ENCODE assay signal across 9 mouse cellular contexts in the genomic region with DNA sequence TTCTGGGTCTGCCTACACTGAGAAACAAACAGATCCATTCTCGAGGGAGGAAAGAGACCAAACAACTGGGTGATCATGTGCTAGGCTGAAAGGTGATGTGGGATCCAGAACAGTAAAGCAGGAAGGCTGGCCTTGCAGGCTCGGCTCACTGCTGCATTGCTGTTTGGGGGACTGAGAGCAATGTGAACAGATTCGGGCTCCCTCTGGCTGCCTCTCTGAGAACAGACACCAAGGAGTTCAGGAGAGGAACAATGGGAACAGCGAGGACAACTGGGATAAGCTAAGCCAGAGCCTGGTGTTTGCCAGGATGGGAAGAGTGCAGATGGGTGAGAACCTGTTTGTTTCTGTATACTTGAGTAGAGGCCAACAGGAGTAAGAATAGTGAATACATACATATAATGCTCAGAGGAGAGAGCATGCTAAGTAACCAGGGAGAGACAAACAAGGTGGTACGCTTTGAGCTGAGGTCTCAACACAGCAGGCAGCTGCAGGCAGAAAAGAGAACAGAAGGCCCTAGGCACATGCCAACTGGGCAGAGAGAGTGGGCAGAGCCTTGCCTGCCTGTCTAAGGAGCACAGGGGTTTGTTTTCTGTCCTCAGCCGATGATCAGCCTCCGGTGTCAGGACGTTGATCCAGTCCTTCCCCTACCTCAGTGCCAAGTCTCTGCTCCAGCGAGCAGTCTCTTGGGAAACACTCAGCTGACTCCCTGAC. TPM values are rescaled to one million over a fixed set of nuclear protein-coding genes. Genes with fewer than 3 reads are reported as not detected.
DNase-seq lines count a peak whose midpoint lies in the region; ATAC-seq and TF ChIP-seq lines count a peak whose summit lies in the region.
"Had no signal": no experiment of that assay in that cellular context is flagged by ENCODE, and none has a peak within 500 bp of the region (broad histone marks: within the 10 kb centered on the region; RNA-seq: fewer than 3 reads in every experiment).

No protein-coding gene starts in this region.

- H3K4me3 ChIP-seq in heart, postnatal 0 days (ENCODE audit: low read depth, low read length) = no peak overlapping the region
- no peak overlapping the region for H3K4me3 ChIP-seq in forebrain, embryonic 12.5 days (replicated peaks)
- no peak overlapping the region for H3K4me3 ChIP-seq in intestine, embryonic 16.5 days (ENCODE audit: low read length)
- H3K4me3 ChIP-seq in liver, postnatal 0 days (ENCODE audit: low read depth, low read length) = no peak overlapping the region
- no peak overlapping the region for H3K4me3 ChIP-seq in stomach, embryonic 14.5 days (ENCODE audit: low read depth, low read length)

- peak; percentile 58 for ATAC-seq in heart, postnatal 0 days (ENCODE audit: insufficient read depth, low read depth)
- ATAC-seq in forebrain, embryonic 12.5 days (ENCODE audit: low FRiP score) = peak; percentile 69
- ATAC-seq in intestine, embryonic 16.5 days = 0 out of 2 replicates have a peak, but pooled peaks have one; percentile 26
- no peak for ATAC-seq in liver, postnatal 0 days
- ATAC-seq in stomach, embryonic 14.5 days (ENCODE audit: insufficient number of reproducible peaks, insufficient read depth, low FRiP score, low read depth) = 0 out of 2 replicates have a peak, but pooled peaks have one; percentile 67

- TF ChIP-seq EP300 in heart, postnatal 0 days (IDR thresholded peaks at IDR 0.05; ENCODE audit: low read depth) = no peak
- no peak for TF ChIP-seq EP300 in liver, postnatal 0 days (IDR thresholded peaks at IDR 0.05; ENCODE audit: low read depth)

- no peak overlapping the region for H3K27ac ChIP-seq in heart, postnatal 0 days (ENCODE audit: low read depth)
- H3K27ac ChIP-seq in forebrain, embryonic 12.5 days = peak overlapping the region; percentile 25; the same call in 1 of the 2 replicates
- H3K27ac ChIP-seq in intestine, embryonic 16.5 days (ENCODE audit: low read length) = no peak overlapping the region
- H3K27ac ChIP-seq in liver, postnatal 0 days (ENCODE audit: low read depth) = no peak overlapping the region
- H3K27ac ChIP-seq in stomach, embryonic 14.5 days (ENCODE audit: low read length) = no peak overlapping the region
- H3K27ac ChIP-seq: macrophage had no signal

- no peak for DNase-seq in heart, postnatal 0 days (ENCODE audit: low spot score)
- no peak for DNase-seq in heart, adult 8-10 months (ENCODE audit: low spot score)
- DNase-seq in ZHBTc4 (ENCODE audit: low read depth, low spot score) = peak; percentile 52
- no peak for DNase-seq in liver, postnatal 0 days
- no peak for DNase-seq in spleen, postnatal 14 days (ENCODE audit: low spot score in 2 of 2)

- H3K27me3 ChIP-seq in heart, postnatal 0 days (ENCODE audit: control insufficient read depth, insufficient read depth, low read length) = no peaks in the 10 kb centered on the region
- H3K27me3 ChIP-seq in forebrain, embryonic 12.5 days = no peaks in the 10 kb centered on the region
- H3K27me3 ChIP-seq in intestine, embryonic 16.5 days (replicated peaks; ENCODE audit: control insufficient read depth, insufficient read depth, low read length) = no peaks in the 10 kb centered on the region
- no peaks in the 10 kb centered on the region for H3K27me3 ChIP-seq in liver, postnatal 0 days (ENCODE audit: insufficient read depth, low read length)
- no peaks in the 10 kb centered on the region for H3K27me3 ChIP-seq in stomach, embryonic 14.5 days (ENCODE audit: control insufficient read depth, insufficient read depth, low read length)

- no peaks in the 10 kb centered on the region for H3K4me1 ChIP-seq in heart, postnatal 0 days (ENCODE audit: control insufficient read depth, insufficient read depth)
- H3K4me1 ChIP-seq in forebrain, embryonic 12.5 days = peaks cover 5% of the 10 kb centered on the region
- no peaks in the 10 kb centered on the region for H3K4me1 ChIP-seq in intestine, embryonic 16.5 days (ENCODE audit: control insufficient read depth, insufficient read depth, low read length)
- no peaks in the 10 kb centered on the region for H3K4me1 ChIP-seq in liver, postnatal 0 days (ENCODE audit: insufficient read depth)
- no peaks in the 10 kb centered on the region for H3K4me1 ChIP-seq in stomach, embryonic 14.5 days (ENCODE audit: control insufficient read depth, insufficient read depth, low read length)

- H3K36me3 ChIP-seq in heart, postnatal 0 days (replicated peaks; ENCODE audit: control insufficient read depth, insufficient read depth, low read length) = peaks cover 33% of the 10 kb centered on the region
- H3K36me3 ChIP-seq in forebrain, embryonic 12.5 days (replicated peaks) = peaks cover 49% of the 10 kb centered on the region
- no peaks in the 10 kb centered on the region; the same call in 1 of the 2 replicates for H3K36me3 ChIP-seq in intestine, embryonic 16.5 days (ENCODE audit: control insufficient read depth, insufficient read depth, low read length)
- peaks cover 15% of the 10 kb centered on the region for H3K36me3 ChIP-seq in liver, postnatal 0 days (replicated peaks; ENCODE audit: insufficient read depth, low read length)
- H3K36me3 ChIP-seq in stomach, embryonic 14.5 days (ENCODE audit: control insufficient read depth, insufficient read depth, low read length) = peaks cover 25% of the 10 kb centered on the region; the same call in 1 of the 2 replicates

- no peak overlapping the region for H3K9ac ChIP-seq in heart, postnatal 0 days (replicated peaks; ENCODE audit: low read depth, low read length)
- no peak overlapping the region for H3K9ac ChIP-seq in forebrain, embryonic 12.5 days
- no peak overlapping the region for H3K9ac ChIP-seq in intestine, embryonic 16.5 days (ENCODE audit: low read depth, low read length)
- no peak overlapping the region for H3K9ac ChIP-seq in liver, postnatal 0 days (replicated peaks)
- H3K9ac ChIP-seq in stomach, embryonic 14.5 days (replicated peaks; ENCODE audit: low read depth, low read length) = no peak overlapping the region

- H3K9me3 ChIP-seq in heart, postnatal 0 days (replicated peaks; ENCODE audit: control insufficient read depth, low read length) = no peaks in the 10 kb centered on the region
- H3K9me3 ChIP-seq in forebrain, embryonic 12.5 days = no peaks in the 10 kb centered on the region
- H3K9me3 ChIP-seq in intestine, embryonic 16.5 days (ENCODE audit: control insufficient read depth, low read length) = no peaks in the 10 kb centered on the region
- no peaks in the 10 kb centered on the region for H3K9me3 ChIP-seq in liver, postnatal 0 days (ENCODE audit: low read length)
- no peaks in the 10 kb centered on the region for H3K9me3 ChIP-seq in stomach, embryonic 14.5 days (ENCODE audit: control insufficient read depth, low read depth, low read length)

- WGBS in heart, postnatal 0 days = 62% methylated on average over 9 of the region's 9 CpGs
- WGBS in forebrain, embryonic 12.5 days = 65% methylated on average over 9 of the region's 9 CpGs
- 61% methylated on average over 9 of the region's 9 CpGs for WGBS in intestine, embryonic 16.5 days
- WGBS in liver, postnatal 0 days (ENCODE audit: insufficient replicate concordance) = 76% methylated on average over 9 of the region's 9 CpGs
- 72% methylated on average over 9 of the region's 9 CpGs for WGBS in stomach, embryonic 14.5 days

- peak; percentile 49 for TF ChIP-seq CTCF in heart, postnatal 0 days (IDR thresholded peaks at IDR 0.05; ENCODE audit: low read depth)
- peak; percentile 38 for TF ChIP-seq CTCF in liver, postnatal 0 days (IDR thresholded peaks at IDR 0.05; ENCODE audit: low read depth)

- H3K4me2 ChIP-seq in heart, postnatal 0 days (ENCODE audit: low read depth, low read length) = no peak overlapping the region
- H3K4me2 ChIP-seq in forebrain, embryonic 12.5 days = no peak overlapping the region
- no peak overlapping the region for H3K4me2 ChIP-seq in intestine, embryonic 16.5 days (ENCODE audit: low read depth, low read length)
- H3K4me2 ChIP-seq in liver, postnatal 0 days (ENCODE audit: low read depth, low read length) = no peak overlapping the region
- H3K4me2 ChIP-seq in stomach, embryonic 14.5 days (replicated peaks; ENCODE audit: low read depth, low read length) = no peak overlapping the region

RNA-seq across cellular contexts. Expression of a gene that starts 8.0 kb away (rescaled TPM):
- 4.7 and 6.1 TPM in 2 replicates for total RNA-seq in heart, postnatal 0 days (2014; rRNA removed; ENCODE audit: low replicate concordance)
- 2.8 TPM in 2 replicates for polyA plus RNA-seq in heart, postnatal 0 days (2015; fragmentation: Nextera tagmentation; extraction: Ambion mirVana)
- 1 to 10 TPM; 4.4 to 5.5 (median 5.0) TPM for total RNA-seq in heart, adult 8-10 months (2022)
- polyA plus RNA-seq in forebrain, embryonic 12.5 days (2016; fragmentation: Nextera tagmentation; extraction: Ambion mirVana) = 28.5 and 29.2 TPM in 2 replicates
- 8.5 and 8.6 TPM in 2 replicates for polyA plus RNA-seq in intestine, embryonic 16.5 days (2015; fragmentation: Nextera tagmentation; extraction: Ambion mirVana)
- polyA plus RNA-seq in liver, postnatal 0 days (2015; fragmentation: Nextera tagmentation; extraction: Ambion mirVana) = 3.3 and 3.4 TPM in 2 replicates
- 23.1 and 25.7 TPM in 2 replicates for polyA plus RNA-seq in stomach, embryonic 14.5 days (2014; fragmentation: Nextera tagmentation; extraction: Ambion mirVana)
